Mouse (Mus musculus): Measurements from ENCODE around the gene Wdr5b. TPM values are rescaled to one million over a fixed set of nuclear protein-coding genes. Genes with fewer than 3 reads are reported as not detected.
A peak's percentile ranks its signal among the peaks of the same experiment; 100 is the strongest.
"Not testable (repeated sequence)": the region's sequence is repeated elsewhere in the genome, so short reads cannot be mapped to it uniquely, and the experiment has no call there.

Gene Wdr5b
- polyA plus RNA-seq, 1 experiment from 2014 or later: 8.5 TPM

GRCm38 (mm10) chr16:36053524-36054275, 12.7 kb downstream of the Wdr5b start:
- Histone ChIP-seq H3K9ac (no peak overlapping the region), H3K4me2 (no peak overlapping the region), H3K4me1 (no peaks in the 10 kb centered on the region), H3K27ac (no peak overlapping the region), H3K9me3 (no peaks in the 10 kb centered on the region), H3K36me3 (peaks cover 18% of the 10 kb centered on the region), H3K4me3 (replicated peaks) (no peak overlapping the region), H3K27me3 (replicated peaks) (no peaks in the 10 kb centered on the region)
- WGBS: 75% methylated on average over 6 of the region's 6 CpGs
- ATAC-seq (ENCODE audit: insufficient read depth, low FRiP score, low read depth): no peak

- ATAC-seq (ENCODE audit: insufficient read depth, low FRiP score, low read depth): no peak
- H3K36me3 ChIP-seq: peaks cover 6% of the 10 kb centered on the region; the same call in 1 of the 2 replicates
- no peak overlapping the region for H3K4me3 ChIP-seq (replicated peaks)
- H3K9me3 ChIP-seq: no peaks in the 10 kb centered on the region
- 90% methylated on average over 8 of the region's 8 CpGs for WGBS
- no peaks in the 10 kb centered on the region for H3K27me3 ChIP-seq (replicated peaks)
- H3K4me1 ChIP-seq: no peaks in the 10 kb centered on the region
- H3K27ac ChIP-seq: no peak overlapping the region
- no peak overlapping the region for H3K9ac ChIP-seq
- H3K4me2 ChIP-seq: no peak overlapping the region
Measured at GRCm38 (mm10) chr16:36054920-36055319, 13.9 kb downstream of the Wdr5b start.

GRCm38 (mm10) chr16:36056416-36056815, 15.4 kb downstream of the Wdr5b start:
- peaks cover 7% of the 10 kb centered on the region for H3K36me3 ChIP-seq
- no peak overlapping the region for H3K27ac ChIP-seq
- no peaks in the 10 kb centered on the region for H3K4me1 ChIP-seq
- no peak overlapping the region for H3K9ac ChIP-seq
- no peak overlapping the region for H3K4me3 ChIP-seq (replicated peaks)
- H3K9me3 ChIP-seq: no peaks in the 10 kb centered on the region
- no peak for ATAC-seq (ENCODE audit: insufficient read depth, low FRiP score, low read depth)
- H3K27me3 ChIP-seq (replicated peaks): no peaks in the 10 kb centered on the region
- 91% methylated on average over 11 of the region's 11 CpGs for WGBS
- H3K4me2 ChIP-seq: no peak overlapping the region

- Histone ChIP-seq H3K4me1 (no peaks in the 10 kb centered on the region), H3K9me3 (no peaks in the 10 kb centered on the region), H3K36me3 (peaks cover 6% of the 10 kb centered on the region; the same call in 1 of the 2 replicates), H3K4me2 (no peak overlapping the region), H3K4me3 (replicated peaks) (no peak overlapping the region), H3K9ac (no peak overlapping the region), H3K27me3 (replicated peaks) (no peaks in the 10 kb centered on the region), H3K27ac (no peak overlapping the region)
- no peak for ATAC-seq (ENCODE audit: insufficient read depth, low FRiP score, low read depth)
- 51% methylated on average over 8 of the region's 8 CpGs for WGBS
Measured at GRCm38 (mm10) chr16:36057933-36058475, 17.0 kb downstream of the Wdr5b start.

GRCm38 (mm10) chr16:36062534-36062933, 21.5 kb downstream of the Wdr5b start:
- H3K9ac ChIP-seq, H3K9me3 ChIP-seq: not testable (repeated sequence)
- WGBS: 86% methylated on average over 1 of the region's 1 CpGs

GRCm38 (mm10) chr16:36063315-36063714, 22.3 kb downstream of the Wdr5b start:
- H3K36me3 ChIP-seq: peaks cover 7% of the 10 kb centered on the region; the same call in 1 of the 2 replicates
- no peaks in the 10 kb centered on the region for H3K27me3 ChIP-seq (replicated peaks)
- 67% methylated on average over 2 of the region's 2 CpGs for WGBS
- H3K9me3 ChIP-seq: no peaks in the 10 kb centered on the region
- no peak for ATAC-seq (ENCODE audit: insufficient read depth, low FRiP score, low read depth)
- H3K27ac ChIP-seq: no peak overlapping the region
- H3K4me1 ChIP-seq: peaks cover 2% of the 10 kb centered on the region; the same call in 1 of the 2 replicates
- H3K4me2 ChIP-seq: no peak overlapping the region
- no peak overlapping the region for H3K9ac ChIP-seq
- no peak overlapping the region for H3K4me3 ChIP-seq (replicated peaks)

More at GRCm38 (mm10) chr16:36062534-36062933, 21.5 kb downstream of the Wdr5b start:
- ATAC-seq (ENCODE audit: insufficient read depth, low FRiP score, low read depth); H3K4me1 ChIP-seq; H3K27ac ChIP-seq; H3K27me3 ChIP-seq (replicated peaks); H3K4me2 ChIP-seq; H3K36me3 ChIP-seq; H3K4me3 ChIP-seq (replicated peaks): not testable (repeated sequence)

- H3K9me3 ChIP-seq: no peaks in the 10 kb centered on the region
- H3K36me3 ChIP-seq: peaks cover 7% of the 10 kb centered on the region; the same call in 1 of the 2 replicates
- no peak for ATAC-seq (ENCODE audit: insufficient read depth, low FRiP score, low read depth)
- no peak overlapping the region for H3K27ac ChIP-seq
- H3K4me3 ChIP-seq (replicated peaks): no peak overlapping the region
- H3K9ac ChIP-seq: no peak overlapping the region
- H3K4me2 ChIP-seq: no peak overlapping the region
- H3K4me1 ChIP-seq: peaks cover 10% of the 10 kb centered on the region
- H3K27me3 ChIP-seq (replicated peaks): no peaks in the 10 kb centered on the region
- WGBS: 72% methylated on average over 5 of the region's 5 CpGs
Measured at GRCm38 (mm10) chr16:36064904-36065303, 23.9 kb downstream of the Wdr5b start.

GRCm38 (mm10) chr16:36067694-36068093, 26.7 kb downstream of the Wdr5b start:
- WGBS: 70% methylated on average over 2 of the region's 2 CpGs
- 0 out of 2 replicates have a peak, but pooled peaks cover 3% of the 10 kb centered on the region for H3K36me3 ChIP-seq
- ATAC-seq (ENCODE audit: insufficient read depth, low FRiP score, low read depth): no peak
- no peak overlapping the region for H3K27ac ChIP-seq
- H3K4me3 ChIP-seq (replicated peaks): no peak overlapping the region
- no peak overlapping the region for H3K4me2 ChIP-seq
- H3K27me3 ChIP-seq (replicated peaks): no peaks in the 10 kb centered on the region
- H3K9ac ChIP-seq: no peak overlapping the region
- H3K9me3 ChIP-seq: no peaks in the 10 kb centered on the region
- peaks cover 10% of the 10 kb centered on the region for H3K4me1 ChIP-seq

- H3K4me3 ChIP-seq (replicated peaks): no peak overlapping the region
- no peak overlapping the region for H3K9ac ChIP-seq
- no peaks in the 10 kb centered on the region for H3K9me3 ChIP-seq
- H3K4me1 ChIP-seq: peaks cover 10% of the 10 kb centered on the region
- H3K27me3 ChIP-seq (replicated peaks): no peaks in the 10 kb centered on the region
- H3K27ac ChIP-seq: no peak overlapping the region
- WGBS: 53% methylated on average over 3 of the region's 3 CpGs
- H3K36me3 ChIP-seq: 0 out of 2 replicates have a peak, but pooled peaks cover 3% of the 10 kb centered on the region
- no peak for ATAC-seq (ENCODE audit: insufficient read depth, low FRiP score, low read depth)
- H3K4me2 ChIP-seq: no peak overlapping the region
Measured at GRCm38 (mm10) chr16:36068356-36068755, 27.4 kb downstream of the Wdr5b start.

- peak overlapping the region; percentile 90 for H3K4me3 ChIP-seq (replicated peaks)
- no peaks in the 10 kb centered on the region for H3K27me3 ChIP-seq (replicated peaks)
- peak overlapping the region; percentile 60 for H3K4me2 ChIP-seq
- 0 out of 2 replicates have a peak, but pooled peaks cover 3% of the 10 kb centered on the region for H3K36me3 ChIP-seq
- ATAC-seq (ENCODE audit: insufficient read depth, low FRiP score, low read depth): no peak
- no peaks in the 10 kb centered on the region for H3K9me3 ChIP-seq
- WGBS: 28% methylated on average over 9 of the region's 9 CpGs
- H3K9ac ChIP-seq: no peak overlapping the region
- no peak overlapping the region for H3K27ac ChIP-seq
- peaks cover 10% of the 10 kb centered on the region for H3K4me1 ChIP-seq
Measured at GRCm38 (mm10) chr16:36069819-36070575, 29.0 kb downstream of the Wdr5b start.

- Histone ChIP-seq H3K9me3 (no peaks in the 10 kb centered on the region), H3K4me3 (replicated peaks) (peak overlapping the region; percentile 90), H3K4me2 (peak overlapping the region; percentile 60), H3K27ac (peak overlapping the region; percentile 99), H3K4me1 (peaks cover 10% of the 10 kb centered on the region), H3K36me3 (0 out of 2 replicates have a peak, but pooled peaks cover 3% of the 10 kb centered on the region), H3K9ac (peak overlapping the region; percentile 84), H3K27me3 (replicated peaks) (no peaks in the 10 kb centered on the region)
- peak; percentile 58 for ATAC-seq (ENCODE audit: insufficient read depth, low FRiP score, low read depth)
- 0% methylated on average over 16 of the region's 16 CpGs for WGBS
Measured at GRCm38 (mm10) chr16:36071071-36071449, 30.1 kb downstream of the Wdr5b start.
